Mouse (Mus musculus) c-Kit-negative CD71-positive TER-119-positive erythroid progenitor cells, embryonic 14.5 days (primary cell): ENCODE measurements around the gene Dnajc16.

Experiments used
- DNase-seq: peaks from one replicate; pipeline ENCODE4 v3.0.0-alpha.2; 2013; ENCODE audit warnings: low read depth, low spot score

The Dnajc16 gene

DNA sequence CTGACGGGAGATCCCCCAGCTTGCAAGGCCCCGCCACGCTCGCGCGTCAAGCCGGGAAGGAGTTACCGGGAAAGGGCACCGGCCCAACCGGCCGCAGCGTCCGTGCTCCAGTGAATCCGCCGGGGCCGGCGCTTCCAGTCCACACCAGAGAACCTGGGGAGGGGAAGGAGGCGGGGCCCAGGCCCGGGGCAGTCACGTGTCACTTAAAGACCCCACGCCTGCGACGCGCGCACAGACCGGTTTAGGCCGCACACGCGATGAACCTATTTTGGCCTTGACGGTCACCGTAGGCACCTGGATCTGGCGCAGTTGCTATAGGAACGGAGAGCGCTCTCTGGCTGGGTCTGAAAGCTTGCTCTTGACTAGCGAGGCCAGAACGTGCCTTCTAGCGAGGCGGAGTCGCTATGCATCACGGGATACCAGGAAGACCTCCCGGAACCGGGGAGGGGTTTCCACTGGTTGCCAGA is at the start of gene Dnajc16:
TSS of gene Dnajc16 (minus strand) at position 408 of the 467 bp plus-strand sequence.
- peak; percentile 94 for DNase-seq

DNA sequence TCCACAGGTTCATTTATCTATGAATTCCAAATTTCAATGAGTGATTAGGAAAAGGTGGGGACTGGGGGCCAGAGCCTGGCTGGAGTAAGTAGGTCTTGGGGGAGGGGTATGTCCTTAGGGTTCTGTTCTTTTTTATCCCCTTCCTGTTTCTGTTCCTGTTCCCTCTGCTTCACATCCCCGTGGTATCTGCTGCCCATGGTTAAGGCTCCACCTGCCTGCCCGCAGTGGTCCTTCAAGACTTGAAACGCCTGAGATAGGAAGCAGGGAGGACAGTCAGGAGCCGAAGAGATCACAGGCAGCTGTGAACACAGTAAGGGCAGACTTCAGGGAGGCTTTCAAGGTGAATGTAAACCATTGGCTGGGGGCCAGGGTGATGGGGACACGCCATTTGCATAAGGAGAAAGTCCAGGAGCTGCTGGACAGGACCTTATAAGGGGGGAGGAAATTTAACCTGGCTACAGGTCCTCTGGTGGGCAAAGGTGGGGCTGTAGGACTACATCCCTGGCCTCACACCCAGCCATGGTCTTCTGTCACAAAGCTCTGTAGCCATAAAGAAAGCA is 43.9 kb upstream of the Dnajc16 start:
- DNase-seq, result no peak

DNA sequence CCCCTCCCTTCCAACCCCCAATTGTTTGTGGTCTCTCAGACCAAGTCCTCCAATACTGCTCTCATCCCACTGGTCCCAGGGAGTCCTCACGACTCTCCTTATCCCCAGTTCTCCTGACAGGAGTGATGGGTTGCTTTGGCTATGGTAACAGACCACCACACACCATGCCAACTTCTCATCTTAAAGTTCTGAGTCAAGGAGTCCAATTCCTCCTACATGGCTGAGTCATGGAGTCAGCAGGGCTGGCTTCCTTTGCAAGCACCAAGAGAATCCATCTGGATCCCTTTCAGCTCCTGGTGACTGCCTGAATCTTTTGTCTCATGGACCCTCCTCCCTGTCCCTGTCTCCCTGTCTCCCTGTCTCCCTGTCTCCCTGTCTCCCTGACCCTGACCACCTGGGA is 43.2 kb upstream of the Dnajc16 start:
- DNase-seq, result no peak

DNA sequence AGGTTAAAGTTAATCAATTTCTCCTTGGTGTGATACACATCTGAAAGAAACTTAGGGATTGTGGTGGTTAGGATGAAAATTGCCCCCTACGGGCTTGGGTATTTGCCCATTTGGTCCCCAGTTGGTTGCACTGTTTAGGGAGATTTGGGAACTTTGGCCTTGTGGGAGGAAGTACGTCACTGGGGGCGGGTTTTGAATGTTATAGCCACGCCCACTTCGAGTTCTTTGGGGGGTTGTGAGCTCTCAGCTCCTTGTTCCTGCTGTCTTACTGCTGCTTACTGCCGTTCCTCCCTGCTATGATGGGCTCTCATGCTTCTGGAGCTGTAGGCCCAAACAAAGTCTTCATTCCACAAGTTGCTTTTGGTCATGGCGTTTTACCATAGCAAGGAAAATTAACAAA is 40.6 kb upstream of the Dnajc16 start:
- DNase-seq, result no peak

DNA sequence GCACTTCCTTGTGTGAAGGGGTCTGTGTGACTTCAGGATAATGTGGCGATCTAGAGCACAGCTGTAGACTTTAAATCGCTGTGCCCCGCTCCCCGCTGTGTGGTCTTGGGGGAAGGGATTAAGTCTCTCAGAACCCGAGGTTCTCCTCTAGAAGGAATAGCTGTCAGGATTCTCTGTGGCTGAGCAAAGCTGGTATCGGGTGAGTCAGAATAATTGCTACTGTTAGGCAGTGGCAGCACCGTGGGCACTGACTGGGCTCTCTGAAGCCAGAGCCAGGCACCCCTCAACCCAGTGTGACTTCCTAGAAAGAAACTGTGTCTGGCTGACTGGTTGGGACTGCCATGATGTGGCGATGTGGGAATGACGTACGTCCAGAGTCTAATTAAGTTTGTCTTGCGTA is 39.6 kb upstream of the Dnajc16 start:
- no peak for DNase-seq

DNA sequence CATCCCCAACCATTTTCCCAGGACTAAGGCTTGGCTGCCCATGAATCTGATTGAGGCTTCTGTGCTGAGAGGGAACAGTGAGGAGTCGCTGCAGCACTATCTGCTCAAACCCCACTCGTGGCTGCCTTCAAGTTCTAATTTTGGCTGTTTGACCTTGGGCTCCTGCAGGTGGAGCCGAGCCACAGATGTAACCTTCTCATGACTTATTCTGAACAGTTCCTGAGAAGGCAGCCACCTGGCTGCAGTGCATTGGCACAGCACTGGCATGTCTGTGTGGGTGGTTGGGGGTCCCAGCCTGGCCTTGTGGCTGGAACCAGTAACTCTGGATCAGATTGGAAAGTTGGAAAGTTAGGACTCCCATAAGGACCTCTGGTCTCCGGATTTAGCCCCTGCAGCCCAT is 37.4 kb upstream of the Dnajc16 start:
- DNase-seq, result no peak

DNA sequence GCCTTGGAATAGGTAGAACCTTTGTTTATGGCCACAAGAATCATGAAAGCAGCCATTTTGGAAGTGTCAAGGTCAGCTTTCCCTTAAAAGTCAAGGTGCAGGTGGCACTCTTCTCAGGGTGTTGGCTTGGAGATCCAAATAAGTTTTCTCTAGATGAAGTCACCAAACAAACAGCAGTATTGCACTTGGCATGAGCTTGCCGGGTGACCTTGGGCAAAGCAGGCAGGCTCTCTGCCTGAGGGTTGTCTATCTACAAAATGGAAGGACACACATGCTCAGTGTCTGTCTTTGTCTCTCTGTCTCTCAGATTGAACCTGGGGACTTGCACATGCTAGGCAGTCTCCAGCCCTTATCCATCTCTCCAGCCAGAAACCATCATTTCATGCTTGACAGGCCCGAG is 36.7 kb upstream of the Dnajc16 start:
- DNase-seq, result no peak

DNA sequence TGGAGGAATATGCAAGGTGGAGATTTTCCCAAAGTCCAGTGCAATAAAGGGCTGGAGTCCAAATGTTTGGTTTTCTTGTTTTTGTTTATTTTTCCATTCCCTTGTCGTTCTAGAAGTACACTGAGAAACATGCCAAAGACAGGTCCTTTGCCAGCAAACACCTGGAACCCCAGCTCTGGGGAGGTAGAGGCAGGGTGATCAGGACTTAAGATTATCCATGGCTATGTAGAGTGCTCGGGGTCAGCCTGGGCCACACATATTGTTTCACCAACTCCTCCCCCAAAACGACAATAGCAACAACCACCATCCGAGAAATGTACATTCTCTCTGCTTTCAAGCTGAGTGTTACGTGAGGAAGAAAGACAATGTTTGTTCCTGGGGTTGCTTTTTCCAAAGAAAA is 35.3 kb upstream of the Dnajc16 start, which contains the start of gene Cela2a:
TSS of gene Cela2a (minus strand) at position 101 of the 400 bp plus-strand sequence.
- DNase-seq, result no peak

DNA sequence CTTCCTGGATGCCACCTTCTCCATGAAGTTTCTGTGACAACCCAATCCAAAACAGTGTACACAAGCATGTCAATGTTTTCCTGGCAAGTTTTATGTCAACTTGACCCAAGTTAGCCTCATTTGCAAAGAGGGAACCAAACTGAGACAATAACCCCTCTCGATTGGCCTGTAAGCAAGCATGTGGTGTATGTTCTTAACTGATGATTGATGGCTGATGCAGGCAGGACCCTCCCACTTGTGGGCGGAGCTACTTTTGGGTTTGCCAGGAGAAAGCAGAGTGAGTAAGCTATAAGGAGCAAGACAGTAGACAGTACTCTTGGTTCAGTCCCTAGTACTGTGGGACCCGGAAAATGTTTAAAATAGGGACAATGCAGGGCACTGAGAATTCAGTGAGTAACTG is 32.2 kb upstream of the Dnajc16 start:
- peak; percentile 56 for DNase-seq

DNA sequence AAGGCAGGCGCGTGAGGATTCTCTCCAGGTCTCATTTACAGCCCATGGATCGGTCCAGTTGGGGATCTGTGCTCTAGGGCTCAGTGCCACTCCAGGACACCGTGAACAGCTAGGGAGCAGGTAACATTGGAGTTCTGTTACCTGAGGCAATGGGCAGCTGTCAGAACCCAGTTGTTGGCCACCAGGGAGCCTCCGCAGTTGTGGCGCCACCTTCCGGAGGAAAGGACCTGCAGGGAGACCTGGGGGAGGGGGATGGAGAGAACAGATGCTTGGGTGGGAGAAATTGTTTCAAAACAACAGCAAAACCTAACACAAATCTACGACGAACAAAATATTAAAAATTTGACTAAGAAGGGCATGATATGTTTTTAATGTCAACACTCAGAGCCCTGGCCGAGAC is 31.4 kb upstream of the Dnajc16 start:
- DNase-seq, result no peak

DNA sequence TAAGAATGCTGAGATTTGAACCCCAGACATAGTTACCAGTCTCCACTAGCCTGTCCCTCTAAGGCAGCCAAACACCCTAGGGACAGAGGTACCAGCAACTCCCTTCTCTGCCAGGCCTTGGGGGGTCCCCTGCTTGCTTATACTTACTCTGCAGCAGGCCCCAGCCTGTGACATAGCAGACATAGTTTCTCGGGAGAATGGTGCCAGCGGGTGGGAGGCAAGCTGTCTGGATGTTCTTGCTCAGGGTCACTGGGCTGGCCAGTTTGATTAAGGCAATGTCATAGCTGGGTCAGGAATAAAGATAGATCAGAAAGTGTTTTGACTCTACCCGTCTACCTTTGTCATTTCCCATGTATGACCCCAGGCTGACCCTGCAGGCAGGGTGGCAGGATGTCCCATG is 30.4 kb upstream of the Dnajc16 start:
- DNase-seq, result no peak

DNA sequence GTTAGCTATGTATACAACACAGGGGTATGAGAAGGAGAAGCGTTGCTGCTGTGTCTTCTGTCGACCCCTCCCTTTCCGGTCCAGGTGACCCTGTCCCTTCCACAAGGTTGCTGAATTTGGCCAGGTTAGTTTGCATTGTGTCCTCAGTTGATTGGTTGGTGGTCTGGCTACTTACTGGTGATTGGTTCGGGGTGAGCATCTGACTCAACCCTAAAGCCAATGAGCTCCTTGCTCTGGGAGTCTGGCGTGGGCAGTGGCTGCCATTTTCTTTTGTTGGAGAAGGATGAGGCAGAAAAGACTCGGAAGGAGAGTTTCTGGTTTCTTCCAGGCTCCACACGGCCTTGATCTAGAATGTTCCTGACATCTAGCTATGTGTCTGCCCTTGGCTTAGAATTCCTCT is 28.6 kb upstream of the Dnajc16 start:
- no peak for DNase-seq

DNA sequence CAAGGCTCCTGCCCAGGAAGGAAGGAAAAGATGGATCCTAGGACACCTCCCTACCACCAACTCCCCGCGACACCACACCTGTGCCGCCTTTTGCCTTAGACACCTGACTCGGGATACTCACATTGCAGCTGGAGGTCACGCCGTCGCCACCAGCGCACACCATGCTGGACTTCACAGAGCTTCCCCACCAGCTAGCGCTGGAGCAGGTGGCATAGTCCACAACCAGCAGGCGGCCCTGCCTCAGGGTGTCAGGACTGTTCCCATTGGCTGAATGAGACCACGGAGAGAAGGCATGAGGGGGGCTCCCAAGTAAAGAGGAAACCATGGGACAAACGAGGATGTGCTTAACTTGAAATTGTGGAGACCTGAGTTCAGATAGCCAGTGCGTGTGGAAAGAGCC is 28.1 kb upstream of the Dnajc16 start:
- no peak for DNase-seq

DNA sequence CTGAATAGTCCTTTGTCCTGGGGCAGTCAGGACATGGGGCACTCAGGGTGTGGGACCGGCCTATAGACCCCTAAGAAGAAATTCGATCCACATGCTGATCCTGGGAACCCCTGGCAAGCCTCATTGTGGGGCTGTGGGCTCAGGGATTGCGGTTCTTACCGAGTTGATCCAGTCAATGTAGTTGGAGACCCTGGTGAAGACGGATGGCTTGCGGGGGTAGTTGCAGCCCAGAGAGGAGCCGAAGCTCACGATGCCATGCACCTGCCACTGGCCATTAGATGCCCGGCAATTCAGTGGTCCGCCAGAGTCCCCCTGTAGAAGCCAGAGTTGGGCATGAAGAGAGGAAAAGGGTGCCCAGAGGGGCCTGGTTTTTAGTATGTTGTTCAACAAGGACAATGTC is 27.0 kb upstream of the Dnajc16 start:
- no peak for DNase-seq

DNA sequence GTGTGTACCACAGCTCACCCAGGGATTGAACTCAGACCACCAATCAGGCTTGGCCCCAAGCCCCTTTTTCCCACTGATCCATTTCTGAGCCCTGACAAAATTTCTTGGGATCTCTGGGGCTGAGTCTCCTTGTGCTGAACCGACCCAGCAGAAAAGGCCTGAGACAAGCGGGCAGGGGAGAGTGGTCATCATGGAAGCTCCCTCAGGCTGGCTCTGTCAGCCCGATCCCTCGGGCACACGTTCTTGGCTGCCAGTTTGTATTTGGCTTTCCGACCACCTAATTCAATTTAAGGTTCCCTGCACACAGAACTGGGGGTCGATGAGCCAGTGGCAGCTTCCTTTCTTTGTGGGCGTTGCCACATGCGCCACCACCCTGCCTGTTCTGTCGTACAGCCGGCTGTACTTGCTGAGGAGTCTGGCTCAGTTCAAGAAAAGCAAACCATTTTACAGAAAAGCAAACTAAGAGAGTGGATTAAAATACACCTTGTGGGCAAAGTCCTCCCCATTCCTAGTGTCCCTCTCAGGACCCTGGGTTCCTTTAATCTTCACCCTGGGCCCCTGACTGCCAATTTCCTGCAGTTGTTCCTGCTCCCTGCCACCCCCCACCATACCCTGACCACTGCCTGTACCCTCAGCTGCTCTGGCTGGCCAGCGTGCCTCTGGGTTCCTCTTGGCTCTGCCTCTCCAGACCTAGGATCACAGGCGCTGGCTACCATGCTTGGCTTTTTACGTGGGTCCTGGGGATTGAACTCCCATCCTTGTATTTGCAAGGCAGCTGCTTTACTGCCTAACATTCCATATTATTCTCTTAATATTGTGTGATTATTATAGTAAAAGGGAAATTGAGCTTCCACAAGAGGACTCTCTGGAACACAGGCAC is 26.3 kb upstream of the Dnajc16 start:
- DNase-seq, result no peak

DNA sequence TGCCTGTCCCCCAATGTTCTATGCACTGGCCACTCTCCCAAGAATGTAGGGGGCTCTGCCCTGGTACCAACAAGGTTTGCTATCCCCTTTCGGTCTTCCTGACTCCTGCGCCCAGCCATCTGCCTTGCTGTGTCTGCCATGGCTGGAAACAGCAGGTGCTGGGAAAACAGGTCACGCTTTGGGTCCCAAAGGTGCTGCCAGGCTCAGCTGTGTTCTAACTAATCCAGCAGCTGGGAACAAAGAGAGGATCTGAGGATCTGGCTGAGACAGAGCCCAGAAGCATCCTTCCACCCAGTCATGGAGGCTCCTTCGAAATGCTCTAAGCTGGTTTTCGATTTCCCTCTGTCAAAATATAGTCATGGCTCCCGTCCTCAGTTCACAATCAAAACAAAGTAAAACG is 25.5 kb upstream of the Dnajc16 start:
- DNase-seq, result no peak

DNA sequence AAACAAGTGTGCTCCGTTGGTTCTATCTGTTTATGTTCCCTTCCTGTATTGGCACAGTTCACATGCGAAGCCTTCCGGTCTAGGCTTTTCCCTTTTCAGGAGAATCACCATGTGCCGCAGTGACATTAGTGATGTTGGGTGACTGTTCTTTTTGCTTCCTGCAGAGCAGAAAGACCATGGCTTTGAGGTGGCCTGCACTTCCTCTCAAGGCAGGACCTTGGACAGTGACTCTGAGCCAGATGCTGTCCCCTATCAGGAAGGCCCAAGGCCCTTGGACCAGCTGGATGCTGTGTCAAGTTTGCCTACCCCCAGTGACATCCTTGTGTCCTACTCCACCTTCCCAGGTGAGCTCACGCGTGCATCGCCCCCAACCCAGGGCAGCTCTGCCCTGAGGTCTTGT is 20.6 kb upstream of the Dnajc16 start:
- no peak for DNase-seq

DNA sequence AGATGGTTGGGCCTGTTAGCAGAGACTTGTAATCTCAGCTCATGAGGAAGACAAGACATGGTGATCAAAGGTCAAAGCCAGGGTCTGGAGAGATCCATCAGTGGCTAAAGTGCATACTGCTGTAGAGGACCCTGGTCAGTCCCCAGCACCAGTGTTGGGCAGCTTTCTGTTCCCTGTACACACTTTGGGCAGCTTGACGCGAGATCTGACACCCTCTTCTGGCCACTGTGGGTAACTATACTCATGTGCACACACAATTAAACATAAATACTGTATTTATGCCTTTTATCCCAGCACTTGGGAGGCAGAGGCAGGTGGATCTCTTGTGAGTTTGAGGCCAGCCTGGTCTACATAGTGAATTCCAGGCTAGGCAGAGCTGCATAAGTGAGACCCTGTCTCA is 20.2 kb upstream of the Dnajc16 start:
- DNase-seq, result no peak

DNA sequence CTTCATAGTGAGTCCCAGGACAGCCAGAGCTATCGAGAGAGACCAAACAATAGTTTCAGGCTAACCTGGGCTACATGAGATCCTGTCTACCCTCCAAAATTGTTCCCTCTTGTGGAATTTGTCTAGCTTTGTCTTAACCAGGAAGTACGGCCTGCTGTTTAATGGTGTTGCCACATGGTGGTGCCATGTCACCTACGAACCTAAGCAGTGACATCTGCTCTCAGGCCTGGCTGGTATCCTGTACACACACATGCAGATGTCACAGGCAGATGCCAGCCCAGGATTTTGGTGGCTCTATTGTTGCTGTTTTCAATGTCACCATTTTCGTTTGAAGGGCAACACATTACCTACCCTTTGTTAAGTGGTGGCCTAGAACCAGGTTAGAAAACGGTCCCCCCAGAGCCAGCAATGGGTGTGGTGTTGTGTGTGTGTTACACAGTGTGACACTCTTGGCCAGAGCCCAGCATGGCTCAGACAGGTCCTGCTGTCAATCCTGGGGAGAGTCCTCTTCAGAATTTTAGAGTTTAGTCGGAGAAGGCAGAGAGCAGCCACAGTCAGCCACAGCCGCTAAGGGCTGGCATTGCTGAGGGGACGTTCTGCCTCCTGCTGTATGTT is 19.2 kb upstream of the Dnajc16 start:
- DNase-seq, result no peak

DNA sequence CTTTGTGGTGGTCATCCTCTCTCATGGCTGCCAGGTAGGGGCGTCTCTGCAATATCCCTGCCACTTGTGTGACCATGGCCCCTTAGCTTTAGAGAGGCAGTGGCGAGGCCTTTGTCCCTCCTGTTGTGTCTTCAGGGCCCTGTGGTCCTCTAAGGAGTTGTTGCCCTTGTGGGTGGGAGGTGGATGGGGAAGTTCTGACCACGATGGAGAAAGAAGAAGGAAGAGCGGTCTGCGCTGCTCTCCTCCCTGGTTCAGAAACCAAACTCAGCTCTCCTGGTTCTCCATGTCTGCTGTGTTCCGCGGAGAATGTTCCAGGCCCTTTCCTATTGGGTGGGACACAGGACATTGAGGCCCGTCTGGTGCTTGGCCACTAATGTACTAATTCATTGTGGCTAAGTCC is 15.2 kb upstream of the Dnajc16 start:
- no peak for DNase-seq

DNA sequence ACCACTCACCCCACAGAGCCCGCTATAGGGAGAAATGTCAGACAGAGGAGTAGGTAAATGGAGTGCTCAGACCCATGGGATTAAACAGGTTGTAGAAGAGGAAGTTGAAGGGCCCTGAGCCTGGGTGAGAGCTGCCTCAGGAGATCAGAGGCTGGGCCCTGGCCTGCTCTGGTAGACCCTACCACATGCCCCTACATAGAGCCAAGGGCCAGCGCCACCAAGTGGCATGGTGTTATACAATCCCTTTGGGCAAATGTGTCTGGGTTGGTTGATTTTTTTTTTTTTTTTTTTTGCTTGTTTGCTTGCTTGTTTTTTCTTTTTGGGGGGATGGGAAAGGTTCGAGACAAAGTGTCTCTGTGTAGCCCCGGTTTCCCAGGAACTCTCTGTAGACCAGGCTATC is 13.4 kb upstream of the Dnajc16 start:
- no peak for DNase-seq

DNA sequence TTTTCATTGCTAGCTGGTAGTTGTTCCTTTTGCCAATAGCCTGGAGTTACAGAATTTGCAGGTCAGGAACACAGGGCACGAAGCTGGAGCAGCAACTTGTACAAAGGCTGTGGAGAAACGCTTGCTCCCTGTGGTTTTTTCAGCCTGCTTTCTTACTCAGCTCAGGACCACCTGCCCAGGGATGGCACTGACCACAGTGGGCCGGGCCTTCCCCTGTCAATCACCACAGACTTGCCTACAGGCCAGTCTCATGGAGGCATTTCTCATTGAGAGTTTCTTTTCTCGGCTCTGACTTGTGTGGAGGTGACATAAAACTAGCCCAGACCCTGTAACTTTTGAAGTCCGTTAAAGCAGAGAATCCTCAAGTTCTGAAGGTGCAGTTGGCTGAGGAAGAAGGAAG is 6.8 kb upstream of the Dnajc16 start:
- DNase-seq, result no peak

DNA sequence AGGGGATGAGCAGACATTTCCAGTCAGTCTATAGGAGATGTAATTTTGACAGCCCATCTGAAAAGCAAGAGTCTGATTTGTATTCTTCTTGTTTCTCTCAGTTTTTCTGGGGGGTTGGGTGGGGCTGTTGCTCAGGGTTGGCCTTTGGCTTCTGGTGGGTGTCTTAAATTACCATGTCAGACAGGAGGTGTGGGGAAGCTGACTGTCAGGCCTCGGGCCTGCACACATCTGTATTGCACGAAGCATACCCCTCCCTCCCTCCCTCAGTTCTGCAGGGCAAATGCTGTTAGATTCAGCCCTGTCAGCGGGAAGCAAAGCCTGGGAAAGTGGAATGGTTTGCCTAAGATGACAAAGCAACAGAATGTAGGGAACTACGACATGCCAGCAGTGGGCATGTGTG is 6.2 kb upstream of the Dnajc16 start:
- DNase-seq, result no peak
